Mouse (Mus musculus) limb, embryonic 13.5 days (tissue): Measurements from ENCODE around the gene Cbx3. TPM values are rescaled to one million over a fixed set of nuclear protein-coding genes. Genes with fewer than 3 reads are reported as not detected.
"Not testable (repeated sequence)": the region's sequence is repeated elsewhere in the genome, so short reads cannot be mapped to it uniquely, and the experiment has no call there.

ENCODE experiments used
- ATAC-seq: fragments of 200-750 bp; cut with Nextera tagmentation; 2 replicates; pipeline ENCODE4 v1.8.0; 2017; ENCODE audit warnings: low read depth, moderate number of reproducible peaks, moderate TSS enrichment; ENCODE audit not compliant: low FRiP score
- H3K27ac ChIP-seq: fragments of 300-500 bp; sonication (generic); 2 replicates; pipeline ENCODE4 v1.5.1; 2015; ENCODE audit warnings: inconsistent platforms, mild to moderate bottlenecking, moderate library complexity
- H3K27me3 ChIP-seq: fragments of 300-500 bp; sonication (generic); 2 replicates; pipeline ENCODE4 v1.6.1; 2015; ENCODE audit warnings: mild to moderate bottlenecking, inconsistent platforms
- H3K36me3 ChIP-seq: fragments of 300-500 bp; sonication (generic); 2 replicates; pipeline ENCODE4 v1.6.1; 2015; ENCODE audit warnings: inconsistent platforms, mild to moderate bottlenecking, moderate library complexity
- H3K4me1 ChIP-seq: fragments of 300-500 bp; sonication (generic); 2 replicates; pipeline ENCODE4 v1.6.1; 2015; ENCODE audit warnings: inconsistent platforms
- H3K4me2 ChIP-seq: fragments of 300-500 bp; sonication (generic); replicated peaks from 2 replicates; pipeline ENCODE4 v1.6.1; 2015; ENCODE audit warnings: inconsistent platforms, mild to moderate bottlenecking, moderate library complexity
- H3K4me3 ChIP-seq: fragments of 300-500 bp; sonication (generic); 2 replicates; pipeline ENCODE4 v1.5.1; 2015; ENCODE audit warnings: moderate library complexity, mild to moderate bottlenecking, inconsistent platforms
- H3K9ac ChIP-seq: fragments of 300-500 bp; sonication (generic); 2 replicates; pipeline ENCODE4 v1.6.1; 2015; ENCODE audit warnings: mild to moderate bottlenecking, inconsistent platforms
- H3K9me3 ChIP-seq: fragments of 300-500 bp; sonication (generic); 2 replicates; pipeline ENCODE4 v1.6.1; 2016; ENCODE audit warnings: inconsistent platforms
- WGBS: fragments of 180-500 bp; shearing (Covaris S2); methylation state at CpG from one replicate; pipeline ENCODE4 v1.1.7; 2015; 5-methylcytosine and 5-hydroxymethylcytosine counted together
- polyA plus RNA-seq: library from polyadenylated mRNA; unstranded; fragments of >200 nt; fragmentation: Nextera tagmentation; extraction: Ambion mirVana; gene quantifications from 2 replicates; pipeline ENCODE4 v1.2.1, GENCODE M21; 2015

Gene Cbx3
- polyA plus RNA-seq, 1 experiment from 2014 or later = 532 TPM

GRCm38 (mm10) chr6:51479136-51479731, 9.1 kb downstream of the Cbx3 start:
- Histone ChIP-seq H3K9me3 (no peaks in the 10 kb centered on the region), H3K9ac (no peak overlapping the region), H3K4me3 (no peak overlapping the region), H3K27ac (no peak overlapping the region), H3K4me2 (no peak overlapping the region), H3K36me3 (peaks cover 78% of the 10 kb centered on the region), H3K27me3 (no peaks in the 10 kb centered on the region), H3K4me1 (no peaks in the 10 kb centered on the region)
- ATAC-seq = no peak
- 92% methylated on average over 4 of the region's 4 CpGs for WGBS

- no peak for ATAC-seq
- H3K4me2 ChIP-seq = no peak overlapping the region
- 89% methylated on average over 8 of the region's 8 CpGs for WGBS
- no peak overlapping the region for H3K9ac ChIP-seq
- no peaks in the 10 kb centered on the region for H3K9me3 ChIP-seq
- no peaks in the 10 kb centered on the region for H3K4me1 ChIP-seq
- H3K36me3 ChIP-seq = peaks cover 62% of the 10 kb centered on the region
- H3K4me3 ChIP-seq = no peak overlapping the region
- H3K27me3 ChIP-seq = no peaks in the 10 kb centered on the region
- no peak overlapping the region for H3K27ac ChIP-seq
Observed at GRCm38 (mm10) chr6:51481548-51481947, 11.4 kb downstream of the Cbx3 start.

- H3K9ac ChIP-seq = no peak overlapping the region
- WGBS = 97% methylated on average over 3 of the region's 3 CpGs
- H3K27ac ChIP-seq = no peak overlapping the region
- peaks cover 8% of the 10 kb centered on the region; the same call in 1 of the 2 replicates for H3K9me3 ChIP-seq
- H3K27me3 ChIP-seq = no peaks in the 10 kb centered on the region
- no peak overlapping the region for H3K4me2 ChIP-seq
- no peak overlapping the region for H3K4me3 ChIP-seq
- peaks cover 45% of the 10 kb centered on the region for H3K36me3 ChIP-seq
- no peak for ATAC-seq
- no peaks in the 10 kb centered on the region for H3K4me1 ChIP-seq
Observed at GRCm38 (mm10) chr6:51483861-51484260, 13.7 kb downstream of the Cbx3 start.

GRCm38 (mm10) chr6:51484556-51484955, 14.4 kb downstream of the Cbx3 start:
- H3K4me3 ChIP-seq, H3K27me3 ChIP-seq, H3K4me1 ChIP-seq, ATAC-seq, H3K9ac ChIP-seq, H3K27ac ChIP-seq, H3K4me2 ChIP-seq, H3K9me3 ChIP-seq: not testable (repeated sequence)
- 90% methylated on average over 8 of the region's 8 CpGs for WGBS
- peaks cover 38% of the 10 kb centered on the region for H3K36me3 ChIP-seq

- H3K4me1 ChIP-seq = peaks cover 7% of the 10 kb centered on the region; the same call in 1 of the 2 replicates
- ATAC-seq = no peak
- H3K4me3 ChIP-seq = no peak overlapping the region
- no peak overlapping the region for H3K27ac ChIP-seq
- WGBS = 57% methylated on average over 2 of the region's 2 CpGs
- no peak overlapping the region for H3K4me2 ChIP-seq
- no peak overlapping the region for H3K9ac ChIP-seq
- H3K9me3 ChIP-seq = peaks cover 8% of the 10 kb centered on the region; the same call in 1 of the 2 replicates
- no peaks in the 10 kb centered on the region for H3K27me3 ChIP-seq
- H3K36me3 ChIP-seq = peaks cover 27% of the 10 kb centered on the region
Observed at GRCm38 (mm10) chr6:51485646-51486045, 15.5 kb downstream of the Cbx3 start.

- no peak for ATAC-seq
- H3K4me3 ChIP-seq = no peak overlapping the region
- WGBS = 73% methylated on average over 7 of the region's 7 CpGs
- peaks cover 21% of the 10 kb centered on the region for H3K36me3 ChIP-seq
- H3K9me3 ChIP-seq = peaks cover 8% of the 10 kb centered on the region; the same call in 1 of the 2 replicates
- no peaks in the 10 kb centered on the region for H3K27me3 ChIP-seq
- peaks cover 7% of the 10 kb centered on the region; the same call in 1 of the 2 replicates for H3K4me1 ChIP-seq
- no peak overlapping the region for H3K27ac ChIP-seq
- no peak overlapping the region for H3K9ac ChIP-seq
- no peak overlapping the region for H3K4me2 ChIP-seq
Observed at GRCm38 (mm10) chr6:51486076-51486710, 16.0 kb downstream of the Cbx3 start.

GRCm38 (mm10) chr6:51486731-51487130, 16.6 kb downstream of the Cbx3 start:
- Histone ChIP-seq H3K36me3 (peaks cover 16% of the 10 kb centered on the region), H3K4me3 (no peak overlapping the region), H3K9ac (no peak overlapping the region), H3K27me3 (no peaks in the 10 kb centered on the region), H3K27ac (no peak overlapping the region), H3K4me1 (peaks cover 7% of the 10 kb centered on the region; the same call in 1 of the 2 replicates), H3K9me3 (peaks cover 8% of the 10 kb centered on the region; the same call in 1 of the 2 replicates), H3K4me2 (no peak overlapping the region)
- ATAC-seq = no peak
- WGBS = 89% methylated on average over 5 of the region's 5 CpGs

GRCm38 (mm10) chr6:51489787-51490186, 19.6 kb downstream of the Cbx3 start:
- peaks cover 7% of the 10 kb centered on the region; the same call in 1 of the 2 replicates for H3K4me1 ChIP-seq
- H3K27ac ChIP-seq = no peak overlapping the region
- H3K9me3 ChIP-seq = peaks cover 8% of the 10 kb centered on the region; the same call in 1 of the 2 replicates
- no peak for ATAC-seq
- no peak overlapping the region for H3K4me2 ChIP-seq
- 37% methylated on average over 2 of the region's 2 CpGs for WGBS
- no peak overlapping the region for H3K4me3 ChIP-seq
- H3K27me3 ChIP-seq = no peaks in the 10 kb centered on the region
- no peak overlapping the region for H3K9ac ChIP-seq
- H3K36me3 ChIP-seq = no peaks in the 10 kb centered on the region

GRCm38 (mm10) chr6:51497321-51498111, 27.4 kb downstream of the Cbx3 start:
- ATAC-seq = no peak
- WGBS = 54% methylated on average over 8 of the region's 8 CpGs
- no peak overlapping the region for H3K27ac ChIP-seq

GRCm38 (mm10) chr6:51505671-51506070, 35.5 kb downstream of the Cbx3 start:
- Histone ChIP-seq H3K9ac (no peak overlapping the region), H3K27ac (no peak overlapping the region), H3K4me3 (no peak overlapping the region), H3K4me1 (peaks cover 7% of the 10 kb centered on the region; the same call in 1 of the 2 replicates), H3K36me3 (no peaks in the 10 kb centered on the region), H3K4me2 (no peak overlapping the region), H3K9me3 (no peaks in the 10 kb centered on the region), H3K27me3 (no peaks in the 10 kb centered on the region)
- no peak for ATAC-seq
- 69% methylated on average over 1 of the region's 1 CpGs for WGBS

More at GRCm38 (mm10) chr6:51497321-51498111, 27.4 kb downstream of the Cbx3 start:
- H3K27me3 ChIP-seq = no peaks in the 10 kb centered on the region
- no peaks in the 10 kb centered on the region for H3K4me1 ChIP-seq
- H3K4me3 ChIP-seq = no peak overlapping the region
- no peaks in the 10 kb centered on the region for H3K9me3 ChIP-seq
- H3K4me2 ChIP-seq = no peak overlapping the region
- H3K36me3 ChIP-seq = no peaks in the 10 kb centered on the region
- H3K9ac ChIP-seq = no peak overlapping the region

- Histone ChIP-seq H3K9ac (no peak overlapping the region), H3K36me3 (no peaks in the 10 kb centered on the region), H3K4me3 (no peak overlapping the region), H3K9me3 (no peaks in the 10 kb centered on the region), H3K4me1 (peaks cover 7% of the 10 kb centered on the region; the same call in 1 of the 2 replicates), H3K4me2 (no peak overlapping the region), H3K27me3 (no peaks in the 10 kb centered on the region), H3K27ac (no peak overlapping the region)
- ATAC-seq = no peak
- WGBS = 57% methylated on average over 2 of the region's 2 CpGs
Observed at GRCm38 (mm10) chr6:51507556-51507955, 37.4 kb downstream of the Cbx3 start.
